Mouse (Mus musculus) ES-E14 (cell line): Measurements from ENCODE around the gene Pitpnm3.

Experiments used
- CHD2 ChIP-seq: IDR thresholded peaks from 2 replicates; pipeline ENCODE4 v1.6.1; 2014; ENCODE audit warnings: mild to moderate bottlenecking, low read depth, low read length, inconsistent platforms
- HCFC1 ChIP-seq: IDR thresholded peaks from 2 replicates; pipeline ENCODE4 v1.6.1; 2012; ENCODE audit warnings: low read length, inconsistent platforms, borderline replicate concordance; ENCODE audit not compliant: insufficient read depth
- MAFK ChIP-seq: IDR thresholded peaks from 2 replicates; pipeline ENCODE4 v1.6.1; 2014; ENCODE audit warnings: mild to moderate bottlenecking, low read depth, low read length, inconsistent platforms; ENCODE audit not compliant: insufficient read depth
- ZNF384 ChIP-seq: IDR thresholded peaks from 2 replicates; pipeline ENCODE4 v1.6.1; 2012; ENCODE audit warnings: low read depth, low read length, inconsistent platforms

DNA sequence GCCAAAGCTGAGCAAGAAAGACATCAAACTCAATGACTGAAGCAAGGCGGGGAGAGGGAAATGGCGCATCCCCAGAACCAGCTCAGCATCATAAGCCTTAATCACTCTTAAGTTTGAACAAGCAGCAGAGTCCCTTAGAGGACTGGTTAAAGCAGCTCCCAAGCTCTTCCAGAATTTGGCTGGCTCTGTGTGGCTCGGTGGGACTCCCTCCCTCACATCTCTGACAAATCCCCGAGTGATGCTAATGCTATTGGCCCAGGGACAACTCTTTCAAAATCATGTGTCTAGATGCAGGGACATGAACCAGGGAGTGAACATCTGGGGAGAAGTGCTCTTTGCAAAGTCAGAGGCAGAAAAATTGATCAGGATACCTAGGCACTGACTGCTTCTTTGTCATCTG, 36.4 kb downstream of the Pitpnm3 start:
- no peak for TF ChIP-seq HCFC1
- no peak for TF ChIP-seq ZNF384
- no peak for TF ChIP-seq CHD2
- no peak for TF ChIP-seq MAFK
